Mouse (Mus musculus): ENCODE results near the gene Olfr101. TPM values are rescaled to one million over a fixed set of nuclear protein-coding genes. Genes with fewer than 3 reads are reported as not detected.

Gene Olfr101
- total RNA-seq (2021) = not detected

GRCm38 (mm10) chr17:37304213-37304612 lies at the start of gene Olfr101:
Gene Olfr101 (minus strand): TSS chr17:37304313.
- intact Hi-C loops (cut with DNase I) = no loop called here
- no peak for DNase-seq (ENCODE audit: low spot score)

- intact Hi-C loops (cut with DNase I) = no loop called here
- no peak for DNase-seq (ENCODE audit: low spot score)
Measured at GRCm38 (mm10) chr17:37339598-37339997, 35.5 kb upstream of the Olfr101 start, which contains the start of gene Olfr103. Gene Olfr103 (minus strand): TSS chr17:37339698.

DNA sequence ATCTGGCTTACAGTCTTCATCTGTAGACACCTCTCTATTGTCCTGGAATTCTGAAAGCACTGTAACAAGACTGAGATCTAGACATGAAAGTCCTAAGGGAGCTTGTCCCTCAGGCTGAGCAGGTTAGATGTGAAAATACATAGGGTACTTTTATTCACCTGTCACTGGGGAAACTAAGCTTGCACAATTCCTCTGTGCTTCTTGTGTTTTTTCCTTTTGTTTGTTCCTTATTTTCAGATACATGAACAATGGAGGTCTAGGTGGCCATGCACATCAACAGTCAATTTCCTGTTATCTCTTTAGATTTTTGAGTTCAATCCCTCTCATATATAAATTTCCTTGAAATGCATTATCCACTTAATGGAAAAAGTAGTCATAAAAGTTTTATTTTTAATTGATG lies 12.8 kb upstream of the Olfr101 start, which contains the start of gene Olfr102:
Gene Olfr102, minus strand, starts transcription at position 101 of the 400 bp plus-strand sequence.
- no peak for DNase-seq (ENCODE audit: low spot score)
- intact Hi-C loops (cut with DNase I) = no loop called here

GRCm38 (mm10) chr17:37310146-37310699 lies 6.1 kb upstream of the Olfr101 start:
- no peak for DNase-seq (ENCODE audit: low spot score)
- intact Hi-C loops (cut with DNase I) = no loop called here

DNA sequence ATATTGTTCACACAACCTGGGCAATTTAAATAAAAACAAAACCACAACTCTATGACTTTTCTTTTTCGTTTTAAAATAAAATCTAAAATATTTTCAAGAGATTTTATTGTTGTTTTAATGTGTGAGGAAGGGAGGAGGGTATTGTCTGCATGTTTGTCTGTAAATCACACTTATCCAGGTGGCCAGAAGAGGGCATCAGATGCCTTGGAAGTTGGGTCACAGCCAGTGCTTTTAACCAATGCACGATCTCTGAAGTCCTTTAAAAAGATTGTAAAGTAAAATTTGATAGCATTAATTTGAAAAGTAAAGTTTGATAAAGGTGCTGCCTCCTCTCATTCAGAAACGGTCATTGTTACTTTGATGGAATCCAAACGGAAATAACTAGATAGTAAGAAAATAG lies 4.4 kb upstream of the Olfr101 start:
- intact Hi-C loops (cut with DNase I) = no loop called here

GRCm38 (mm10) chr17:37283360-37283759 lies 20.8 kb downstream of the Olfr101 start, which contains the start of gene Olfr99:
Gene Olfr99 (minus strand): TSS chr17:37283460.
- no peak for DNase-seq (ENCODE audit: low spot score)
- intact Hi-C loops (cut with DNase I) = no loop called here

More for the DNA sequence above, 4.4 kb upstream of the Olfr101 start:
- no peak for DNase-seq (ENCODE audit: low spot score)

- no peak for DNase-seq (ENCODE audit: low spot score)
- intact Hi-C loops (cut with DNase I) = no loop called here
Measured at GRCm38 (mm10) chr17:37280331-37280730, 23.8 kb downstream of the Olfr101 start.

- intact Hi-C loops (cut with DNase I) = no loop called here
- no peak for DNase-seq (ENCODE audit: low spot score)
Measured at GRCm38 (mm10) chr17:37276573-37276972, 27.5 kb downstream of the Olfr101 start.

DNA sequence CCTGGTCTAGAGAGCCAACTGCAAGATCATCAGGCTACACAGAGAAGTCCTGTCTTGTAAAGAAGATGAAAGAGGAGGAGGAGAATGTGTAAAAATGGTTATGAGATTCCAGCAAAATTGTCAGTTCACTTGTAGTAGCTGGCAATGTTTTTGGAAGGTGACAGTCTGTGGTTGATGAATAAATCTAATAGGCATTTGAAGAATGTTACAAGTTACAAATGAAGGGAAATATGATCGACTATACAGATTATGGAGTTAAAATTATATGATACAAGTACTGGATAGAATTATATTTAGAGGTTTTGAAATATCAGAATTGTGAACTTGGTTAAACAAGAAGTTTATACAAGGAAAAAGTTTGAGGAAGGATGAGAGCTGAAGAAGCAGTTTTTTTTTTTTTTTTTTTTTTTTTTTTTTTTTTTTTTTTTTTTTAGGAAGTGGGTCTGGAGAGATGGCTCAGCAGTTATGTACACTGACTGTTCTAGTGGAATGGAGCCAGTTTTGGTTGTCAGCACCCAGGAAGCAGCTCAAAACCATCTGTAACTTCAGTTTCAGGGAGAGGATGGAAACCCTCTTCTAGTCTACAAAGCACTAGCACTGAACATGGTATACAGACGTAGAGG lies 28.4 kb downstream of the Olfr101 start:
- no peak for DNase-seq (ENCODE audit: low spot score)
- intact Hi-C loops (cut with DNase I) = no loop called here

DNA sequence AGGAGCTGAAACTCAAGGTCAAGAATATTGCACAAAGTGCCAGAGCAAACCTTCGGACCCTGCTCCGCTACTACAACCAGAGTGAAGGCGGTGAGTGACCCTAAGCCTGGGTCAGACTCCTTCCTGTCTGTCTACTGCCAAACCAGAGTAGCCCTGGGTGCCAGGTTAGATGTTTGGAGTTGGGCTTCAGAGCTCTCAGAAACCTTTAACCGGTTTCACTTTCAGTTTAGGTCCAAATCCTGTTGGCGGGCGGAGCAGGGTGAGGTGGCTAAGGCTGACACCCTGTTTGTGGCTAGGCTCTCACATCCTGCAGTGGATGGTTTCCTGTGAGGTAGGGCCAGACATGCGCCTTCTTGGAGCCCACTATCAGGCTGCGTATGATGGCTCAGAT lies 33.4 kb downstream of the Olfr101 start:
- intact Hi-C loops (cut with DNase I) = no loop called here

GRCm38 (mm10) chr17:37270058-37270701 lies 33.9 kb downstream of the Olfr101 start, which contains the start of gene H2-M3:
Gene H2-M3 (plus strand): TSS chr17:37270220.
- intact Hi-C loops (cut with DNase I) = no loop called here
- peak; percentile 75 for DNase-seq (ENCODE audit: low spot score)

More for the DNA sequence above, 33.4 kb downstream of the Olfr101 start:
- DNase-seq (ENCODE audit: low spot score) = peak; percentile 44

DNA sequence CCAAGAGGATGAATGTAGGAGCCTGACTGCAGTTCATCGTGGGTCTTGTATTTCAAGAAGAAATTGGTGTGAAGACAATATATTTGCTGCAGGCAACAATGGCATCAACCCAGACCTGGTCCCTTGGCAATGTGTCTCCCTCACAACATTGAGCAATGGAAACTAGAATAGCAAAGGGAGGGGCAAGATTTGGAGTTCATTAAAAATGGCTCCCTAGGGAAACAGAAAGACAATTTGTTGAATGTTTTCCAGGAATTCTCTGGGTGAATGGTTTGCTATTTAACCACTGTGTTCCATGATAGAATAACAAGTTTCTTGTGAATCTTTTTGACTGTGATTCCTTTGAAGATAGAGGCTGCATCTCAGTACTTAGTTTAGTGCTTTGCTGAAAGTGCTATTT lies 40.5 kb downstream of the Olfr101 start, which contains the start of gene Olfr98:
Gene Olfr98, minus strand, starts transcription at position 124 of the 400 bp plus-strand sequence.
- DNase-seq (ENCODE audit: low spot score) = no peak
- intact Hi-C loops (cut with DNase I) = no loop called here

GRCm38 (mm10) chr17:37250544-37250943 lies 53.6 kb downstream of the Olfr101 start:
- intact Hi-C loops (cut with DNase I) = no loop called here
- DNase-seq (ENCODE audit: low spot score) = no peak

DNA sequence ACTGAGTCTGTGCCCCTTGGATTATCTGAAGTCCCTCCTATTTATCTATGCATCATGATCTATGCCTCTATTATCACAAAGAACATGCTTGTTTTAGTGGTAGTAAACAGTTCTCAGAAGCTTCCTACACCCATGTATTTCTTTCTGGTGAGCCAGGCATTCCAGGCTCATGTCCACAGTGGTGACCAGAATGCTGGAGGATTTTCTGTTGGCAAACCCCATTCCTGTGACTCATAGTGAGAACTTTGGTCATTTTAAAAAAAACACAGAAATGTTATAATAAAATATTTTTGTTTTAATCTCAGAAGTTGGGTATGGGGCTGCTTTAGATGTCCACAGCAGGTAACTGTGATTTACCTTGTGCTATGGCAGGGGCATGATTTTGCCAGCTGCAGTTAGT lies 54.7 kb downstream of the Olfr101 start:
- DNase-seq (ENCODE audit: low spot score) = no peak
- intact Hi-C loops (cut with DNase I) = no loop called here

Other genes with a start within 250 kb of the Olfr101 start
- not detected for gene Olfr90, start 215.8 kb downstream of the Olfr101 start, total RNA-seq (2021)
- not detected for gene Olfr91, start 206.0 kb downstream of the Olfr101 start, total RNA-seq (2021)
- not detected for gene Olfr92, start 184.2 kb downstream of the Olfr101 start, total RNA-seq (2021)
- gene Olfr93, start 142.8 kb downstream of the Olfr101 start, total RNA-seq (2021) = not detected
- not detected for gene Ubd, start 110.4 kb downstream of the Olfr101 start, total RNA-seq (2021)
- not detected for gene Olfr94, start 103.3 kb downstream of the Olfr101 start, total RNA-seq (2021)
- not detected for gene Olfr95, start 91.2 kb downstream of the Olfr101 start, total RNA-seq (2021)
- not detected for gene Olfr96, start 84.2 kb downstream of the Olfr101 start, total RNA-seq (2021)
- gene Olfr97, start 67.0 kb downstream of the Olfr101 start, total RNA-seq (2021) = not detected
- not detected for gene Olfr98, start 40.6 kb downstream of the Olfr101 start, total RNA-seq (2021)
- gene H2-M3, start 34.1 kb downstream of the Olfr101 start, total RNA-seq (2021) = 1 to 10 TPM; 3.0 to 3.2 TPM
- not detected for gene Olfr99, start 20.9 kb downstream of the Olfr101 start, total RNA-seq (2021)
- not detected for gene Olfr102, start 12.7 kb upstream of the Olfr101 start, total RNA-seq (2021)
- gene Olfr103, start 35.4 kb upstream of the Olfr101 start, total RNA-seq (2021) = not detected
- not detected for gene Olfr104-ps, start 55.3 kb upstream of the Olfr101 start, total RNA-seq (2021)
- not detected for gene Olfr105-ps, start 74.7 kb upstream of the Olfr101 start, total RNA-seq (2021)
- gene Olfr106-ps, start 86.1 kb upstream of the Olfr101 start, total RNA-seq (2021) = not detected
- not detected for gene Olfr107, start 94.9 kb upstream of the Olfr101 start, total RNA-seq (2021)
- gene Olfr108, start 141.2 kb upstream of the Olfr101 start, total RNA-seq (2021) = not detected
- gene Olfr109, start 154.6 kb upstream of the Olfr101 start, total RNA-seq (2021) = not detected
- gene H2-M2, start 179.2 kb upstream of the Olfr101 start, total RNA-seq (2021) = not detected
- gene Olfr110, start 188.2 kb upstream of the Olfr101 start, total RNA-seq (2021) = not detected
- gene Olfr111, start 203.7 kb upstream of the Olfr101 start, total RNA-seq (2021) = not detected